ENCODE assay signal across 8 mouse cellular contexts in genomic region chr6:147042291-147043290, GRCm38 (mm10). TPM values are rescaled to one million over a fixed set of nuclear protein-coding genes. Genes with fewer than 3 reads are reported as not detected.
DNase-seq lines count a peak whose midpoint lies in the region; ATAC-seq and TF ChIP-seq lines count a peak whose summit lies in the region.

Mrps35 (plus strand) TSS chr6:147042764.

- H3ac ChIP-seq in C2C12 (ENCODE audit: control insufficient read depth, insufficient read length, low read depth) = peak within 1 kb of the TSS; percentile 97

- H3K4me1 ChIP-seq in embryonic fibroblast, embryonic 13.5 days (ENCODE audit: control insufficient read depth, insufficient read depth, low read length) = no peaks in the 10 kb centered on the region; the same call in 1 of the 2 replicates
- peaks cover 9% of the 10 kb centered on the region for H3K4me1 ChIP-seq in heart, embryonic 11.5 days (ENCODE audit: control insufficient read depth, insufficient read depth, low read length)
- H3K4me1 ChIP-seq in kidney, embryonic 15.5 days = peaks cover 13% of the 10 kb centered on the region
- H3K4me1 ChIP-seq in limb, embryonic 15.5 days = peaks cover 13% of the 10 kb centered on the region
- peaks cover 6% of the 10 kb centered on the region; the same call in 1 of the 2 replicates for H3K4me1 ChIP-seq in midbrain, postnatal 0 days (ENCODE audit: insufficient read depth, low read length)

- H3K27ac ChIP-seq in embryonic fibroblast, embryonic 13.5 days (ENCODE audit: insufficient read depth, low read length) = peak within 1 kb of the TSS; percentile 7; the same call in 1 of the 2 replicates
- peak within 1 kb of the TSS; percentile 93 for H3K27ac ChIP-seq in heart, embryonic 11.5 days (ENCODE audit: low read depth, low read length)
- H3K27ac ChIP-seq in kidney, embryonic 15.5 days = peak within 1 kb of the TSS; percentile 75
- H3K27ac ChIP-seq in limb, embryonic 15.5 days = peak within 1 kb of the TSS; percentile 89
- peak within 1 kb of the TSS; percentile 92 for H3K27ac ChIP-seq in midbrain, postnatal 0 days (ENCODE audit: low read depth, low read length)

- H3K9me3 ChIP-seq in heart, embryonic 11.5 days (replicated peaks; ENCODE audit: control insufficient read depth, low read length) = no peaks in the 10 kb centered on the region
- no peaks in the 10 kb centered on the region for H3K9me3 ChIP-seq in kidney, embryonic 15.5 days (replicated peaks)
- no peaks in the 10 kb centered on the region for H3K9me3 ChIP-seq in limb, embryonic 15.5 days
- no peaks in the 10 kb centered on the region for H3K9me3 ChIP-seq in midbrain, postnatal 0 days (ENCODE audit: low read length)

- peak; percentile 86 for TF ChIP-seq POLR2A in embryonic fibroblast, embryonic 13.5 days (IDR thresholded peaks at IDR 0.05; ENCODE audit: low read depth, low read length)

- peak; percentile 98 for ATAC-seq in heart, embryonic 11.5 days (replicated peaks; ENCODE audit: insufficient number of reproducible peaks, low FRiP score, low TSS enrichment)
- peak; percentile 99 for ATAC-seq in kidney, embryonic 15.5 days (replicated peaks; ENCODE audit: low FRiP score)
- peak; percentile 91 for ATAC-seq in limb, embryonic 15.5 days (ENCODE audit: insufficient number of reproducible peaks, low FRiP score, low TSS enrichment, low read depth)
- peak; percentile 99 for ATAC-seq in midbrain, postnatal 0 days (ENCODE audit: low FRiP score)

- 3% methylated on average over 65 of the region's 66 CpGs for WGBS in heart, embryonic 11.5 days (ENCODE audit: insufficient replicate concordance)
- 3% methylated on average over 66 of the region's 66 CpGs for WGBS in kidney, embryonic 15.5 days
- 4% methylated on average over 64 of the region's 66 CpGs for WGBS in limb, embryonic 15.5 days
- 4% methylated on average over 66 of the region's 66 CpGs for WGBS in midbrain, postnatal 0 days

- no peaks in the 10 kb centered on the region for H3K27me3 ChIP-seq in C2C12 (ENCODE audit: control insufficient read depth, insufficient read depth, insufficient read length)
- H3K27me3 ChIP-seq in heart, embryonic 11.5 days (ENCODE audit: control insufficient read depth, insufficient read depth, low read length) = no peaks in the 10 kb centered on the region
- H3K27me3 ChIP-seq in kidney, embryonic 15.5 days = no peaks in the 10 kb centered on the region
- H3K27me3 ChIP-seq in limb, embryonic 15.5 days = no peaks in the 10 kb centered on the region
- no peaks in the 10 kb centered on the region; the same call in 1 of the 2 replicates for H3K27me3 ChIP-seq in midbrain, postnatal 0 days (ENCODE audit: insufficient read depth, low read length)

- peak within 1 kb of the TSS; percentile 98 for H3K9ac ChIP-seq in heart, embryonic 11.5 days (ENCODE audit: low read depth, low read length)
- peak within 1 kb of the TSS; percentile 86 for H3K9ac ChIP-seq in kidney, embryonic 15.5 days
- H3K9ac ChIP-seq in limb, embryonic 15.5 days = peak within 1 kb of the TSS; percentile 86
- H3K9ac ChIP-seq in midbrain, postnatal 0 days (replicated peaks; ENCODE audit: low read length, poor library complexity, severe bottlenecking) = peak within 1 kb of the TSS; percentile 95

- no peak for TF ChIP-seq CTCF in C2C12 (IDR thresholded peaks at IDR 0.05; ENCODE audit: control insufficient read depth, insufficient read depth, insufficient read length)
- no peak for TF ChIP-seq CTCF in embryonic fibroblast, embryonic 13.5 days (IDR thresholded peaks at IDR 0.05; ENCODE audit: borderline replicate concordance, insufficient read depth, low read length)
- TF ChIP-seq CTCF in midbrain, postnatal 0 days (IDR thresholded peaks at IDR 0.05) = peak; percentile 50

- H3K36me3 ChIP-seq in C2C12 (ENCODE audit: control insufficient read depth, insufficient read depth) = peaks cover 15% of the 10 kb centered on the region
- H3K36me3 ChIP-seq in heart, embryonic 11.5 days (ENCODE audit: control insufficient read depth, insufficient read depth, low read length) = no peaks in the 10 kb centered on the region
- H3K36me3 ChIP-seq in kidney, embryonic 15.5 days = peaks cover 18% of the 10 kb centered on the region
- peaks cover 17% of the 10 kb centered on the region for H3K36me3 ChIP-seq in limb, embryonic 15.5 days
- peaks cover 5% of the 10 kb centered on the region; the same call in 1 of the 2 replicates for H3K36me3 ChIP-seq in midbrain, postnatal 0 days (ENCODE audit: insufficient read depth, low read length)

- H3K79me3 ChIP-seq in C2C12 (ENCODE audit: low read depth) = peaks cover 16% of the 10 kb centered on the region

- H3K79me2 ChIP-seq in C2C12 (ENCODE audit: control insufficient read depth, insufficient read depth) = peaks cover 38% of the 10 kb centered on the region

- peak within 1 kb of the TSS; percentile 79 for H3K4me2 ChIP-seq in heart, embryonic 11.5 days
- H3K4me2 ChIP-seq in kidney, embryonic 15.5 days = peak within 1 kb of the TSS; percentile 58
- H3K4me2 ChIP-seq in limb, embryonic 15.5 days = peak within 1 kb of the TSS; percentile 63
- H3K4me2 ChIP-seq in midbrain, postnatal 0 days (ENCODE audit: low read depth, low read length, poor library complexity, severe bottlenecking) = peak within 1 kb of the TSS; percentile 68

- DNase-seq in brain, adult 2 months (ENCODE audit: low read depth, low spot score) = peak; percentile 96
- peak; percentile 95 for DNase-seq in midbrain, postnatal 0 days (ENCODE audit: low spot score)
- DNase-seq in spleen, postnatal 10 days (ENCODE audit: low spot score in 2 of 2) = peak; percentile 76 to 92

- H3K4me3 ChIP-seq in C2C12 (ENCODE audit: insufficient read depth, poor library complexity, severe bottlenecking) = peak within 1 kb of the TSS; percentile 78
- peak within 1 kb of the TSS; percentile 84 for H3K4me3 ChIP-seq in embryonic fibroblast, embryonic 13.5 days (ENCODE audit: insufficient read depth, low read length)
- H3K4me3 ChIP-seq in heart, embryonic 11.5 days (ENCODE audit: low read depth, low read length) = peak within 1 kb of the TSS; percentile 94
- H3K4me3 ChIP-seq in kidney, embryonic 15.5 days (replicated peaks) = peak within 1 kb of the TSS; percentile 70
- H3K4me3 ChIP-seq in limb, embryonic 15.5 days = peak within 1 kb of the TSS; percentile 85
- H3K4me3 ChIP-seq in midbrain, postnatal 0 days (ENCODE audit: low read depth, low read length) = peak within 1 kb of the TSS; percentile 75

TF ChIP-seq in C2C12, 6 proteins besides CTCF, POLR2A, EP300 and RAD21:
- no peak for TF ChIP-seq USF1 (IDR thresholded peaks at IDR 0.05; ENCODE audit: low read depth)
- peak; percentile 44 for TF ChIP-seq MAX (IDR thresholded peaks at IDR 0.05)

RNA-seq across cellular contexts. Expression of gene Mrps35, which starts in this region (rescaled TPM):
- polyA plus RNA-seq in C2C12 (2012; fragmentation: generic; extraction: Trizol) = 46.4 TPM
- polyA plus RNA-seq in embryonic fibroblast, embryonic 13.5 days (2011; ENCODE audit: insufficient read length, low read depth, missing spikeins) = 37.2 and 40.3 TPM in 2 replicates
- 128 and 135 TPM in 2 replicates for polyA plus RNA-seq in heart, embryonic 11.5 days (2014; fragmentation: Nextera tagmentation; extraction: Ambion mirVana)
- polyA plus RNA-seq in kidney, embryonic 15.5 days (2015; fragmentation: Nextera tagmentation; extraction: Ambion mirVana) = 114 and 118 TPM in 2 replicates
- 78.9 and 90.0 TPM in 2 replicates for polyA plus RNA-seq in limb, embryonic 15.5 days (2015; fragmentation: Nextera tagmentation; extraction: Ambion mirVana)
- total RNA-seq in midbrain, postnatal 0 days (2014; rRNA removed) = 8.9 and 9.4 TPM in 2 replicates
- polyA plus RNA-seq in midbrain, postnatal 0 days (2015; fragmentation: Nextera tagmentation; extraction: Ambion mirVana) = 61.0 and 72.6 TPM in 2 replicates

Comparison
In these comparisons a context has a peak if more than half of its experiments do, and no peak if none do; other contexts are left out.
1. Peak in every context shown above with its lines: DNase-seq, ATAC-seq, H3K4me3 ChIP-seq and H3K27ac ChIP-seq.
2. H3K27ac ChIP-seq: peak in every context shown above with its lines; median percentile 93 in heart, embryonic 11.5 days; 92 in midbrain, postnatal 0 days; 89 in limb, embryonic 15.5 days; 75 in kidney, embryonic 15.5 days; 7 in embryonic fibroblast, embryonic 13.5 days.